Mouse (Mus musculus) forebrain, embryonic 10.5 days (tissue): ENCODE measurements around the gene Anp32a. TPM values are rescaled to one million over a fixed set of nuclear protein-coding genes. Genes with fewer than 3 reads are reported as not detected.
A peak's percentile ranks its signal among the peaks of the same experiment; 100 is the strongest.

Experiments used
- DNase-seq: peaks from one replicate; pipeline ENCODE4 v3.0.0-alpha.2; 2017; ENCODE audit warnings: low spot score; ENCODE audit errors: extremely low spot score
- H3K27ac ChIP-seq: fragments of 300-500 bp; sonication (generic); 2 replicates; pipeline ENCODE4 v1.5.1; 2016; ENCODE audit warnings: mild to moderate bottlenecking
- H3K27me3 ChIP-seq: fragments of 300-500 bp; sonication (generic); 2 replicates; pipeline ENCODE4 v1.6.1; 2016; ENCODE audit warnings: mild to moderate bottlenecking; ENCODE audit not compliant: poor library complexity, severe bottlenecking
- H3K36me3 ChIP-seq: fragments of 300-500 bp; sonication (generic); replicated peaks from 2 replicates; pipeline ENCODE4 v1.6.1; 2016; ENCODE audit warnings: mild to moderate bottlenecking, moderate library complexity
- H3K4me1 ChIP-seq: fragments of 300-500 bp; sonication (generic); 2 replicates; pipeline ENCODE4 v1.6.1; 2016
- H3K4me3 ChIP-seq: fragments of 300-500 bp; sonication (generic); 2 replicates; pipeline ENCODE4 v1.5.1; 2016; ENCODE audit warnings: mild to moderate bottlenecking, moderate library complexity
- H3K9me3 ChIP-seq: fragments of 300-500 bp; sonication (generic); 2 replicates; pipeline ENCODE4 v1.6.1; 2016; ENCODE audit warnings: mild to moderate bottlenecking, moderate library complexity
- WGBS: fragments of 180-500 bp; shearing (Covaris S2); methylation state at CpG from one replicate; pipeline ENCODE4 v1.1.7; 2016; 5-methylcytosine and 5-hydroxymethylcytosine counted together
- polyA plus RNA-seq: library from polyadenylated mRNA; unstranded; fragments of >200 nt; fragmentation: Nextera tagmentation; extraction: Ambion mirVana; gene quantifications from 2 replicates; pipeline ENCODE4 v1.2.1, GENCODE M21; 2016

Gene Anp32a
- polyA plus RNA-seq, 1 experiment from 2014 or later: 224 TPM

DNA sequence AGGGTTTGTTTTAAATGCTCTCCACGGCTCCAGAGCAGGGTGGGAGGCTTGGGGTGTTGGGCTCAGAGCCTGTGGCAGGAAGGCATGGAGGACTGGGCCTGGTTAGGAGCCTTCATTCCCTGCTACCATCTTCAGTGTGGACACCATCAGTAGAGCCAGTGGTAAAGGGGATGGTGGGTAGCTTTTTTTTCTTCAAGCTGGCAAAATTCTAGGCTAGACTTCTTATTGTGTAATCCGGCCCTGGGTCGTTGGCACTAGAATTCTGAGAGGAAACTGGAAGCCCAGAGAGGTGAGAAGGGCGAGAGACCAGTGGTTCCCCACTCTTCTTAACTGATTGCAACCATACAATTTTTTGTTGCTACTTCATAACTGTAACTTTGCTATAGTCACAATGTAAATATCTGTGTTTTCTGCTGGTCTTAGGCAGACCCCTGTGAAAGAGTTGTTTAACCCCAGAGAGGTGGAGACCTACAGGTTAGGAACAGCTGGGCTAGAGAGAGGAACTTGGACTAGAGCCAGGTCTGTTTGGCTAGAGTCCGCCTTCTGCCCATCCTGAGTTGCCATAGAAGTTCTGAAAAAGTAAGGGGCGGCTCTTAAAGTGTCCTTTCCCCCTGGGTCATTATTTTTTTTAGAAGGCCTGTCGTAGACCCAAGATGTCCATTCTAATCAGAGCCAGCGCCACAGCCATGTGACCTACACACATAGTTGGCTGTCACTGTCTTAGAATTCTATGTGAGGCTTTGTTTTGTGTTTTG is 24.4 kb downstream of the Anp32a start:
- Histone ChIP-seq H3K4me3 (no peak overlapping the region), H3K9me3 (no peaks in the 10 kb centered on the region), H3K27ac (no peak overlapping the region), H3K4me1 (peaks cover 100% of the 10 kb centered on the region), H3K36me3 (peaks cover 45% of the 10 kb centered on the region), H3K27me3 (no peaks in the 10 kb centered on the region)
- 84% methylated on average over 8 of the region's 8 CpGs for WGBS
- DNase-seq: no peak

- peaks cover 96% of the 10 kb centered on the region for H3K4me1 ChIP-seq
- 72% methylated on average over 23 of the region's 23 CpGs for WGBS
- no peaks in the 10 kb centered on the region for H3K27me3 ChIP-seq
- H3K36me3 ChIP-seq: peaks cover 44% of the 10 kb centered on the region
- H3K27ac ChIP-seq: peak overlapping the region; percentile 62; the same call in 1 of the 2 replicates
- DNase-seq: no peak
- peak overlapping the region; percentile 4; the same call in 1 of the 2 replicates for H3K4me3 ChIP-seq
- H3K9me3 ChIP-seq: no peaks in the 10 kb centered on the region
Measured at GRCm38 (mm10) chr9:62366478-62367458, 25.7 kb downstream of the Anp32a start.

GRCm38 (mm10) chr9:62367510-62368071 is 26.5 kb downstream of the Anp32a start:
- peaks cover 48% of the 10 kb centered on the region for H3K36me3 ChIP-seq
- WGBS: 64% methylated on average over 10 of the region's 10 CpGs
- peaks cover 96% of the 10 kb centered on the region for H3K4me1 ChIP-seq
- DNase-seq: no peak
- no peaks in the 10 kb centered on the region for H3K9me3 ChIP-seq
- H3K4me3 ChIP-seq: no peak overlapping the region
- peak overlapping the region; percentile 62 for H3K27ac ChIP-seq
- no peaks in the 10 kb centered on the region for H3K27me3 ChIP-seq

DNA sequence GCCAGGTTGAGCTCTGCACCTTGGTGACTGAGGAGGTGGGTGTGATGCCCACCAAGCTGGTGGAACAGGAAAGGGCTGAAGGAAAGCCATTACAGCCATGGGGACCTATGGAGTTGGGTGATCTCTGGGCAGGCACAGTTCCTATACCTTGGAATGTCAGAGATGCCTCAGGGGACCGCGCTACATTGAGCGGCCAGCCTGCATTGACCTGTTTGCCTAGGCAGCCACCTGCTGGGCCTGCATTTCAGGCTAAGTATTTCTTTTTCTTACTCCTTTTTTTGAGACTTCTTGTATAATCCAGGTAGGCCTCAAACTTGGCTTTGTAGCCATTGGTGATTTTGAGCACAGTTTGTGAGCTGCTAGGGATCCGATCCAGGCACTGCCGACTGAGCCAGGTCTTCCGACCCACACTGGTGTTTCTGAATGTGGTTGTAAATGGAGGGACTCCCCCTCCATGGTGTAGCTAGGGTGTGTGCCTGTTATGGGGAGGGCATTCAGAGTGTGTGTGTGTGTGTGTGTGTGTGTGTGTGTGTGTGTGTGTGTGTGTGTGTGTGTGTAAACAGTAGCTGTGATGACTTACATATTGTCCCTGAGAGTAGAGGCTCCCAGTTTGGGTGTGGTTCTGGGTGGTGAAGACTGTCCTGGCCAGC is 27.3 kb downstream of the Anp32a start:
- Histone ChIP-seq H3K27ac (peak overlapping the region; percentile 42), H3K27me3 (no peaks in the 10 kb centered on the region), H3K9me3 (no peaks in the 10 kb centered on the region), H3K36me3 (peaks cover 56% of the 10 kb centered on the region), H3K4me3 (no peak overlapping the region), H3K4me1 (peaks cover 96% of the 10 kb centered on the region)
- DNase-seq: no peak
- WGBS: 78% methylated on average over 6 of the region's 6 CpGs

GRCm38 (mm10) chr9:62369172-62369571 is 28.1 kb downstream of the Anp32a start:
- Histone ChIP-seq H3K9me3 (no peaks in the 10 kb centered on the region), H3K27me3 (no peaks in the 10 kb centered on the region), H3K36me3 (peaks cover 64% of the 10 kb centered on the region), H3K27ac (peak overlapping the region; percentile 48; the same call in 1 of the 2 replicates), H3K4me3 (no peak overlapping the region), H3K4me1 (peaks cover 92% of the 10 kb centered on the region)
- DNase-seq: no peak
- WGBS: 88% methylated on average over 6 of the region's 6 CpGs

- Histone ChIP-seq H3K27ac (no peak overlapping the region), H3K36me3 (peaks cover 74% of the 10 kb centered on the region), H3K4me3 (no peak overlapping the region), H3K27me3 (no peaks in the 10 kb centered on the region), H3K9me3 (no peaks in the 10 kb centered on the region), H3K4me1 (peaks cover 86% of the 10 kb centered on the region)
- WGBS: 85% methylated on average over 9 of the region's 9 CpGs
- no peak for DNase-seq
Measured at GRCm38 (mm10) chr9:62370186-62370585, 29.1 kb downstream of the Anp32a start.

DNA sequence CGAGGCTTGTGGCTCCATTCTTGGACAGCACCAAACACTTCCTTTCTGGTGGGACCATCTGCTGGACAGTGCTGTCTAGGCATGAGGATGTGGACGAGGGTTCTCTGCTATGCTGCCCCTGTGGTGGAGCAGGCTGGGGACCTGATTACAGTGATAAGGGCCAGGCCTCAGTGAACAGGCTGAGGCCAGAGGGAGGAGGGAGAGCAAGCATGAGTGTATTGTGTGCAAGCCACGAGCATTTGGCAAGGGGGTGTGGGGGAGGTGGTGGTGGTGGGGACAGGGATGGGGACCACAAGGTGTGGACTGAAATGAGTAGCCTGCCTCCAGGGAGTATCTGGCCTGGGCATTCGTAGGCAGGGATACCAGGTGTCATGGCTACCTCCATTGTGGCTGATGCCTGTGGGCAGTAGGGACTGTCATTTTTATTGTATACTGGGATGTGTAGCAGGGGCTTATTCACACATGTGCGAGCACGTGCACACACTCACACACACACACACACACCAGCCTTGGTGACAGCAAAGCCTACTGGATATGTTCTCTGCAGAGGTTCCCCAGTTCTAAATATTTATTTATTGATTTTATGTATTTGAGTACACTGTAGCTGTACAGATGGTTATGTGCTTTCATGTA is 29.7 kb downstream of the Anp32a start:
- Histone ChIP-seq H3K4me3 (no peak overlapping the region), H3K9me3 (no peaks in the 10 kb centered on the region), H3K27me3 (no peaks in the 10 kb centered on the region), H3K36me3 (peaks cover 80% of the 10 kb centered on the region), H3K27ac (no peak overlapping the region), H3K4me1 (peaks cover 81% of the 10 kb centered on the region)
- WGBS: 81% methylated on average over 6 of the region's 6 CpGs
- DNase-seq: no peak

DNA sequence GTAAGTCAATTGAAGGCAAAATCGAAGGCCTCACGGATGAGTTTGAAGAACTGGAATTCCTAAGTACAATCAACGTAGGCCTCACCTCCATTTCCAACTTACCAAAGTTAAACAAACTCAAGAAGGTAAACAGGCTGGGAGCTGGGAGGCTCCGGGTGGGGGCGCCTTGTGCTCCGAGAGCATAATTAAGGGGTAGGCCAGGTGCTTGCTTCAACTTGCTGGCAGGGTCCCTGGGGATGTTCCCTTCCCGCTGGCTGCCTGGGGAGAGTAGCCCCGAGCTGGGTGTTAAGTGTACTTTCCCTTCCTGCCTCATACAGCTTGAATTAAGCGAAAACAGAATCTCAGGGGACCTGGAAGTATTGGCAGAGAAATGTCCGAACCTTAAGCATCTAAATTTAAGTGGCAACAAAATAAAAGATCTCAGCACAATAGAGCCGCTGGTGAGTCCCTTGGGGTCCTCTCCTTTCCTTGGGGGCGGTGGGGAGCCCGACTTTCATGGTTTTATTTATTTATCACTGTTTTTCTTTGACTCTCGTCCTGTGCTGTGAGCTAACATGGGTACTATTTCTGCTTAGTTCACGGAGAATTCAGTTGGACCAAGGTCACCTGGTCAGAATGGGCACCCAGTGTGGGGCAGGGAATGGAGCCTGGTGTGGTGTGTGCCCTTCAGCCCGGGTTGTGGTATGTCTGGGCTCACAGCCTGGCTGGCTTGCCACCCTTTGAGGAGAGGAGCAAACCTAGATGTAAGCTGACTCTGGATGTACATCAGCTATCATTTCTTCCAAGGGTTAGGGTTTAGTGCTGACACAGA is 30.9 kb downstream of the Anp32a start:
- no peak overlapping the region for H3K4me3 ChIP-seq
- H3K27ac ChIP-seq: no peak overlapping the region
- peaks cover 69% of the 10 kb centered on the region for H3K4me1 ChIP-seq
- no peaks in the 10 kb centered on the region for H3K27me3 ChIP-seq
- DNase-seq: no peak
- H3K9me3 ChIP-seq: no peaks in the 10 kb centered on the region
- WGBS: 87% methylated on average over 16 of the region's 16 CpGs
- peaks cover 92% of the 10 kb centered on the region for H3K36me3 ChIP-seq

- Histone ChIP-seq H3K27ac (no peak overlapping the region), H3K4me3 (no peak overlapping the region), H3K36me3 (peaks cover 95% of the 10 kb centered on the region), H3K9me3 (no peaks in the 10 kb centered on the region), H3K4me1 (peaks cover 61% of the 10 kb centered on the region), H3K27me3 (no peaks in the 10 kb centered on the region)
- WGBS: 91% methylated on average over 9 of the region's 9 CpGs
- DNase-seq: no peak
Measured at GRCm38 (mm10) chr9:62372556-62373221, 31.6 kb downstream of the Anp32a start.

DNA sequence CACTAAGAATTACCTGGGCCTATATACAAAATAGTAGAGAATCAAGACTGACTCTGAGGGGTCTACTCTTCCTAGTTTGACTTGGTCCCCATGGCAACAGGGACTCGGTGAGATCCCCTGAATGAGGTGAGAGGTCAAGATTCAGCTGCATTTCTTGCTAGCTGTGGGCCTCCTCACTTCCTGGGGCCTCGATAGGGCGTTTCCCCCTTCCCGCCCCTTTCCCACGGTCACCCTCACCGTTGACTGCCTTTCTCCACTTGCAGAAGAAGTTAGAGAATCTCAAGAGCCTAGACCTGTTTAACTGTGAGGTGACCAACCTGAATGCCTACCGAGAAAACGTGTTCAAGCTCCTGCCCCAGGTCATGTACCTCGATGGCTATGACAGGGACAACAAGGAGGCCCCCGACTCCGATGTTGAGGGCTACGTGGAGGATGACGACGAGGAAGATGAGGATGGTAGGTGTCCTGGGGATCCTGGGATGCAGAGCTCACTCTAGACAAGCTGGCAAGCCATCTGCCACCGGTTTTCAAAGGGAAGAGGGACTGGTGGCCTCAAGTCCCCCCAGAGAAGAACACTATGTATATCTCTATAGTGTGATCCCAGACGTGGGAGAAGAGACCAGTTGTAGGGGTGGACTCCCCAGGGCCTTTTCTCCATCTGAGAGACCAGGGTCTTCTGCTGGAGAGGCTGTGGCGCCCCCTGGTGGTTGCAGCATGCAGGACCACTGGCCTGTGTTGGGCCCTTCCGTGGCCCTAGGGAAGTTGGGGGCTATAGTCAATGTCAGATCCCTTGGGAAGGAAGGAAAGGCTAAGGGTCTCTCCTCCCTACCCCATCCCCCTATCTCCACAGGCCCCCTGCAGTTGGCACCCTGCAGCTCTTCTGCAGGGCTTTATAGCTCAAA is 32.4 kb downstream of the Anp32a start:
- Histone ChIP-seq H3K27ac (0 out of 2 replicates have a peak overlapping the region, but pooled peaks have one; percentile 20), H3K36me3 (peaks cover 96% of the 10 kb centered on the region)
- WGBS: 71% methylated on average over 18 of the region's 18 CpGs

More for the DNA sequence above, 32.4 kb downstream of the Anp32a start:
- Histone ChIP-seq H3K27me3 (no peaks in the 10 kb centered on the region), H3K4me1 (peaks cover 53% of the 10 kb centered on the region), H3K9me3 (no peaks in the 10 kb centered on the region), H3K4me3 (no peak overlapping the region)
- peak; percentile 44 for DNase-seq
